In genomic region chr13:37483010-37483855, GRCm38 (mm10) we compare ENCODE assay signal across 8 mouse cellular contexts.
DNase-seq lines count a peak whose midpoint lies in the region; ATAC-seq and TF ChIP-seq lines count a peak whose summit lies in the region.

No protein-coding gene starts in this region.

- peak overlapping the region; percentile 1; the same call in 1 of the 2 replicates for H3K27ac ChIP-seq in cortical plate, adult 2 months (ENCODE audit: insufficient read depth, low read length)
- peak overlapping the region; percentile 99 for H3K27ac ChIP-seq in heart, adult 2 months
- H3K27ac ChIP-seq in liver, embryonic 16.5 days (ENCODE audit: low read length): peak overlapping the region; percentile 53; the same call in 1 of the 2 replicates

- DNase-seq in left cerebral cortex, postnatal 4 days: peak; percentile 39
- no peak for DNase-seq in left cerebral cortex, postnatal 14 days (ENCODE audit: low spot score in 2 of 2)
- DNase-seq in heart, adult 2 months: peak; percentile 76 to 78
- peak; percentile 65 for DNase-seq in kidney, adult 11 months
- peak; percentile 23 for DNase-seq in naive thymus-derived CD4-positive, alpha-beta T cell, adult 2 months (ENCODE audit: low read depth)
- no peak for DNase-seq in c-Kit-positive CD71-positive TER-119-positive erythroid progenitor cells, embryonic 14.5 days (ENCODE audit: low spot score)

- H3K9ac ChIP-seq in heart, adult 2 months (ENCODE audit: low read depth, low read length): peak overlapping the region; percentile 85
- peak overlapping the region; percentile 3; the same call in 1 of the 2 replicates for H3K9ac ChIP-seq in liver, embryonic 16.5 days (ENCODE audit: low read depth, low read length)

- H3K79me2 ChIP-seq in heart, adult 2 months (replicated peaks; ENCODE audit: control insufficient read depth, insufficient read depth, low read length): no peaks in the 10 kb centered on the region

- no peak for TF ChIP-seq EP300 in heart, adult 2 months (IDR thresholded peaks at IDR 0.05; ENCODE audit: insufficient read depth, low read depth, low read length)

- no peak for TF ChIP-seq CTCF in cortical plate, adult 2 months (IDR thresholded peaks at IDR 0.05; ENCODE audit: extremely low read depth, insufficient read depth, low read length)
- TF ChIP-seq CTCF in heart, adult 2 months (IDR thresholded peaks at IDR 0.05): peak; percentile 44

- H3K9me3 ChIP-seq in liver, embryonic 16.5 days (replicated peaks; ENCODE audit: control insufficient read depth, low read length): no peaks in the 10 kb centered on the region

- WGBS in heart, adult 2 months: 21% methylated on average over 19 of the region's 19 CpGs
- WGBS in liver, embryonic 16.5 days (ENCODE audit: insufficient replicate concordance): 25% methylated on average over 19 of the region's 19 CpGs

- 0 out of 2 replicates have a peak overlapping the region, but pooled peaks have one; percentile 19 for H3K4me3 ChIP-seq in cortical plate, adult 2 months (ENCODE audit: insufficient read depth, low read length)
- peak overlapping the region; percentile 39 for H3K4me3 ChIP-seq in heart, adult 2 months
- no peak overlapping the region for H3K4me3 ChIP-seq in liver, embryonic 16.5 days (ENCODE audit: low read depth, low read length)

- ATAC-seq in liver, embryonic 16.5 days (ENCODE audit: low read depth): peak; percentile 32

- intact Hi-C loops in left cerebral cortex, postnatal 4 days (cut with DNase I): no loop called here
- intact Hi-C loops in left cerebral cortex, postnatal 14 days (cut with DNase I): loop anchor here (5.0 kb wide), 1 partner anchor 49 kb away; no protein-coding TSS in a partner anchor
- intact Hi-C loops in heart, adult 2 months (cut with DNase I): loop anchor here (2.0 to 10.0 kb wide), 2 partner anchors 48 to 342 kb away; no protein-coding TSS in a partner anchor

- H3K4me2 ChIP-seq in liver, embryonic 16.5 days (ENCODE audit: low read depth, low read length): peak overlapping the region; percentile 15; the same call in 1 of the 2 replicates

- H3K36me3 ChIP-seq in heart, adult 2 months (ENCODE audit: control insufficient read depth, insufficient read depth, low read length): no peaks in the 10 kb centered on the region
- H3K36me3 ChIP-seq in liver, embryonic 16.5 days (ENCODE audit: control insufficient read depth, insufficient read depth): no peaks in the 10 kb centered on the region

- no peaks in the 10 kb centered on the region for H3K27me3 ChIP-seq in heart, adult 2 months (ENCODE audit: control insufficient read depth, insufficient read depth, low read length)
- no peaks in the 10 kb centered on the region for H3K27me3 ChIP-seq in liver, embryonic 16.5 days (ENCODE audit: control insufficient read depth, insufficient read depth, low read depth, low read length)

- 0 out of 2 replicates have a peak, but pooled peaks cover 2% of the 10 kb centered on the region for H3K4me1 ChIP-seq in cortical plate, adult 2 months (ENCODE audit: control insufficient read depth, insufficient read depth, low read length)
- peaks cover 15% of the 10 kb centered on the region for H3K4me1 ChIP-seq in heart, adult 2 months (ENCODE audit: control insufficient read depth, insufficient read depth, low read length)
- H3K4me1 ChIP-seq in liver, embryonic 16.5 days (ENCODE audit: control insufficient read depth, low read depth, low read length): no peaks in the 10 kb centered on the region; the same call in 1 of the 2 replicates

- TF ChIP-seq POLR2A in cortical plate, adult 2 months (IDR thresholded peaks at IDR 0.05; ENCODE audit: extremely low read depth, insufficient read depth, low read length): 0 out of 2 replicates have a peak, but pooled peaks have one; percentile 11
- no peak; the same call in 1 of the 2 replicates for TF ChIP-seq POLR2A in heart, adult 2 months (IDR thresholded peaks at IDR 0.05; ENCODE audit: insufficient read depth, low read depth, low read length)

Comparison
In these comparisons a context has a peak if more than half of its experiments do, and no peak if none do; other contexts are left out.
1. DNase-seq: peak in left cerebral cortex, postnatal 4 days (single experiment), heart, adult 2 months (2 of 2), kidney, adult 11 months (single experiment) and naive thymus-derived CD4-positive, alpha-beta T cell, adult 2 months (single experiment); none in left cerebral cortex, postnatal 14 days (0 of 2) and c-Kit-positive CD71-positive TER-119-positive erythroid progenitor cells, embryonic 14.5 days (single experiment).
2. H3K27ac ChIP-seq: peak in every context shown above with its lines; median percentile 99 in heart, adult 2 months; 53 in liver, embryonic 16.5 days; 1 in cortical plate, adult 2 months.